Mouse (Mus musculus) macrophage (primary cell): Measurements from ENCODE around the gene Cpne4. TPM values are rescaled to one million over a fixed set of nuclear protein-coding genes. Genes with fewer than 3 reads are reported as not detected.

Experiments used
- H3K27ac ChIP-seq: fragments of 350-480 bp; formaldehyde crosslinking; 2 replicates; pipeline ENCODE4 v1.9.0; 2021
- H3K36me3 ChIP-seq: fragments of 350-480 bp; formaldehyde crosslinking; 2 replicates; pipeline ENCODE4 v1.9.0; 2021; ENCODE audit errors: inconsistent target
- H3K4me3 ChIP-seq: fragments of 350-480 bp; formaldehyde crosslinking; 2 replicates; pipeline ENCODE4 v1.9.0; 2021; ENCODE audit errors: inconsistent target
- H3K79me2 ChIP-seq: fragments of 350-480 bp; formaldehyde crosslinking; 2 replicates; pipeline ENCODE4 v1.9.0; 2021; ENCODE audit errors: inconsistent target
- WGBS: methylation state at CpG from one replicate; pipeline ENCODE4 v1.1.7; 2026; ENCODE audit warnings: inconsistent platforms; ENCODE audit not compliant: missing documents; 5-methylcytosine and 5-hydroxymethylcytosine counted together
- polyA plus RNA-seq: library from polyadenylated mRNA; stranded (reverse); fragments of 250-400 nt; gene quantifications from 3 replicates; pipeline ENCODE4 v1.2.4, GENCODE M21; 2018; ENCODE audit warnings: inconsistent platforms
- total RNA-seq, 78 experiments: library from RNA; depleted of rRNA; stranded (reverse); fragments of 250-400 nt; gene quantifications; 1 replicate in 9 of 78; 2 replicates in 24 of 78; 3 replicates in 43 of 78; 4 replicates in 2 of 78; pipeline ENCODE4 v1.2.4; 2018; ENCODE audit warnings: inconsistent platforms in 56 of 78

Gene Cpne4
- not detected for total RNA-seq (2018; cell fraction: chromatin; rRNA removed)
- not detected for total RNA-seq (2018; cell fraction: cytosol; rRNA removed)
- not detected for total RNA-seq (2018; cell fraction: nucleus; rRNA removed)
- not detected in 3 replicates for polyA plus RNA-seq

DNA sequence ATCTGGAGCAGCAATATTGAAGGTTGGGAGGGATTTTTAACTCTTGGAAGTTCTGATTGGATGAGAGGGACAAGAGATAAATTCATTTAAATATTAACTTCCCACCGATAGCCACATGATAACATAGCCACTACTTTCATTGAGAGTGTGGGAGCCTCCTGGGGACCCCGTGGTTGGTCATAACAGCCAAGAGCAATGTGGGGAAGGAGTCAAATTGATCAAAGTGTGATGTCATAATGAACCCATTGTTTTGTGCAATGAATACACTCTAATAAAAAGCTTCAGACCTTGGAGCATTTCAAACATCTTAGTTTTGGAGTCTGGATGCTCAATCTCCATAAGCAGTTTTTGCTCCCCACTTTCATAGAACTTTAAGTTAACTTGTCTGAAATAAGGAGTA, at the start of gene Cpne4:
Gene Cpne4, plus strand, starts transcription at position 301 of the 400 bp plus-strand sequence.
- WGBS = 97% methylated on average over 2 of the region's 2 CpGs
- no peaks in the 10 kb centered on the region for H3K36me3 ChIP-seq
- no peak within 1 kb of the TSS for H3K27ac ChIP-seq
- H3K79me2 ChIP-seq = no peaks in the 10 kb centered on the region
- H3K4me3 ChIP-seq = no peak within 1 kb of the TSS

DNA sequence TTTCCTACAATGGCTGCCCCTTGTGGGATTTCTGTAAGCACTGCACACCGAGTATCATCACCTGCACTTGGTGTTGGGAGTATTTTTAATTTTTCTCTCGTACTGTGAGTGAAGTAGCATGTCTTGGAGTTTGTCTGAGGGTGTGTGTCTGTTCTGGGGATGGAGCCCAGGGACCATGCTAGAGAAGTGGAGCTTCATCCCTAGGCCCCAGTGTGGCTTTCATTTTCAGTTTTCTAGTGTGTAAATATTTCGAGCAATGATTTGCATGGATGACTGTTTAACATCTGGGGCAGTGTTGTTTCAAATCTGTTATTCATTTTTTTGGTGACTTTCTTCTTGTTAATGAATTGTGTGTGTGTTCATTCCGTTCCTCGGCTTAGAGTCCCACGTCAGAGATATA, 31.9 kb upstream of the Cpne4 start:
- Histone ChIP-seq H3K36me3 (no peaks in the 10 kb centered on the region), H3K27ac (no peak overlapping the region), H3K79me2 (no peaks in the 10 kb centered on the region), H3K4me3 (no peak overlapping the region)
- 94% methylated on average over 6 of the region's 6 CpGs for WGBS

DNA sequence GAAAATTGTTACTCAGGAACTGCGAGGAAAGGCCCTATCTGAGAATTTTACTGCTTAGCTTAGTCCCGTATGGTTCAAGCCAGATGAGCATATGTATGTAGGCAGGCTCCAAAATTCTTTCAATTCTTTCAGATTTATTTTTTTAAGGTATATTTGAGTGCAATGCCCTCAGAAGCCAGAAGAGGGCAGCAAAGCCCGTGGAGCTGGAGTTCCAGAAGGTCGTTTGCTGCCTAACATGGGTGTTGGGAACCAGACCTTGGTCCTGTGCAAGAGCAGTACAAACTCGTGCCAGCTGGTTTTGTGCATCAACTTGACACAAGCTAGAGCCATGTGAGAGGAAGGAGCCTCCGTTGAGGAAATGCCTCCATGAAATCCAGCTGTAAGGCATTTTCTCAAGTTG, 11.6 kb upstream of the Cpne4 start:
- no peak overlapping the region for H3K4me3 ChIP-seq
- H3K27ac ChIP-seq = no peak overlapping the region
- no peaks in the 10 kb centered on the region for H3K36me3 ChIP-seq
- 53% methylated on average over 6 of the region's 6 CpGs for WGBS
- no peaks in the 10 kb centered on the region for H3K79me2 ChIP-seq

DNA sequence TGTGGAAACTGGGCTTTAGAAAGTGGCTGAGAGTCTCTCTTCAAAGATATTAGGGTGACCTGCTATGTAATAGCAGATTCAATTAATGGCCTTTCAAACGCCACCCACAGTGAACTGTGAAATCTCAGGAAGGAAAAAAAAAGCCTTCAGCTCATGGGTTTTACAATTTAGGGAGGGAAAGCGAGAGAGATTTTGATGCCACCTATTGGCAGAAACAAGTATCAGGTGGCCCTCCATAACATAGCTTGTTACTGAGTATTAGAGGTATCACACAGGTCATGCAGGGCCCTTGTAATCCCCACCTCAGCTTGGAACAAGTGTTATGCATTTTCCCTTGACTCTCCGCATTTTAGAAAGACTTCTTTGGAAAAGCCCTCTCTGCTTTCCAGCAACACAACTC, 18.7 kb downstream of the Cpne4 start:
- 24% methylated on average over 3 of the region's 3 CpGs for WGBS
- H3K79me2 ChIP-seq = no peaks in the 10 kb centered on the region
- H3K4me3 ChIP-seq = no peak overlapping the region
- H3K27ac ChIP-seq = no peak overlapping the region
- H3K36me3 ChIP-seq = no peaks in the 10 kb centered on the region

DNA sequence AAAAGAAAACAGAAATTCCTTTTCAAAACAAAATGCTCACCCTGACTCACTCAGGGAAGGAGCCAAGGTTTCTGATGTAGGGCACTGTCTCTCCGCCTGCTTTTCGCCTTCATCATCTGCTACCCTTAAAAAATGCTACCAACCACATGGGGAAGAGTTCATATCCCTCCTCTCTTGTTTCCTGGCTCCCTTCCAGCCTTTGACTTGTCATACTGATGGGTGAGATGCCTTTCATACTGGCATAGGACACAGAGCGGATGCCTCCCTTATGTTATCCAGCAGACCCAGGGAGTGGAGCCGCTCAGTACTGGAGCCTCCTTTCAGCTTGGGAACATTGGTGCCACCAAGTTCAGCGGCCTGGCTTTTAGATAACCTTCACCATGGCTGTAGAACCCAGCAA, 19.4 kb downstream of the Cpne4 start:
- WGBS = 77% methylated on average over 5 of the region's 5 CpGs
- Histone ChIP-seq H3K36me3 (no peaks in the 10 kb centered on the region), H3K4me3 (no peak overlapping the region), H3K27ac (no peak overlapping the region), H3K79me2 (no peaks in the 10 kb centered on the region)

DNA sequence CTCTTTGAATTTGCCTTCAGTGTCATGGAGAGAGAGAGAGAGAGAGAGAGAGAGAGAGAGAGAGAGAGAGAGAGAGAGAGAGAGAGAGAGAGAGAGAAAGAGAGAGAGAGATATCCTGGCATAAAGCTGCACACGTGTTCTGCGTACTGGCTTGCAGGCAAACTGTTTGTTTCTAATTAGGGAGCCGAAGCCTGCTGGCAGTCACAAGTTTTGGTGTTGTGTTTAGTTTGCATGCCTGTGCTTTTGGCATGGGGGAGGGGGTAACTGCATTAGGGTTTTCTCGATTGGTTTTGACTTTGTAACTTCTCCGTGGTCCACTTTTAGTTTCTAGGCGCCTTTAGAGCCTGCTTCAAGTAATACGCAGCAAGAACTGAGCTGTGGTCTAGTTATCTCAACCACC, 20.0 kb downstream of the Cpne4 start:
- Histone ChIP-seq H3K79me2 (no peaks in the 10 kb centered on the region), H3K36me3 (no peaks in the 10 kb centered on the region), H3K27ac (no peak overlapping the region), H3K4me3 (no peak overlapping the region)
- WGBS = 76% methylated on average over 7 of the region's 7 CpGs

DNA sequence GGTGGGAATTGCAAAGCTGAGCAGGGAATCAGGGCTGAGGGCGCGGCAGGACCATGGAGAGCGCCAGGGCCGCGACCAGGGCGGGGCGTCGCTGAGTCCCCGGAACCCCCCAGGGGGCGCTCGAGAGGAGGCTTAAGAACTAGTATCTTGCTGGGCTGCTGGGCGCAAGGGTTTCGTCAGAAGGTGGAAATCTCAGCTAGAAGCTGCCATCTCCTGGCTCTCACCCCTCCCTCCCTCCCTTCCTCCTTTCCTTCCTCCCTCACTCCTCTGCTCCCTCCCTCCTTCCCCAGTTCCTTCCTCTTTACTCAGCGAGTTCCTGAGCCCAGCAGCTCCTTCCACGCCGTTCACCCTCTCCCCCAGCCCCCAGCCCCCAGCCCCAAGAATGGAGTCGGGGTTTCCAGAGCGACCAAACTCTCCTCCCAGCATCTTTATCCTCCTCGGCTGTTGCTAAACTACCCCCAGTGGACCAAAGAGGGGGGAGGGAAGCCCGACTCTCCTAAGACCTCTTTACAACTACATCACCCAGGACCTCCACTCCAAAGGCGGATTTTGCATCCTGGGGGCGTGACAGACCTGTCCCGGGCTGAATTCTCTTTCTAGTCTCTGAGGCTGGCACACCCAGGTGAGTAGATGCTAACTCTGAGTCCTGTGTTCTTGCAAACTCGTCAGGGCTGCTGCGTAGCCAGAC, 22.5 kb downstream of the Cpne4 start:
- no peak overlapping the region for H3K27ac ChIP-seq
- no peaks in the 10 kb centered on the region for H3K79me2 ChIP-seq
- H3K4me3 ChIP-seq = no peak overlapping the region
- WGBS = 3% methylated on average over 23 of the region's 25 CpGs
- no peaks in the 10 kb centered on the region for H3K36me3 ChIP-seq

DNA sequence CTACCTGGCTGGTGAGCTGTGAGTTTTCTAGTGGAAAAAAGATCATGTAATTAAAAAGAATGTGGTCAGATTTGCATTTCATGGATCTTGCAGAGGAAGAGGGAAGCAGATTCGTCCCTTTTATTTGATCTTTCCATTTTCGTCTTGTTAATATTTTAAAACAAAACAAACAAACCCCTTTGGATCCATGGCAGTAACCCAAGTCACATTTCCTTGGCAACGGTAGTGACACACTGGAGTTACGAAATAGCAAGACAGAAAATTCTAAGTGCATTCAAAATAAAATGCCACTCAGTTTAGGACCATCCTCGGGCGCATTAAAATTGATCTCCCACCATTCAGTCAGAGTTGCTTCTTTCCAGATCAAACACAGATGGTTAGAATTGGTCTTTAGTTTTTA, 25.8 kb downstream of the Cpne4 start:
- Histone ChIP-seq H3K4me3 (no peak overlapping the region), H3K27ac (no peak overlapping the region), H3K36me3 (no peaks in the 10 kb centered on the region), H3K79me2 (no peaks in the 10 kb centered on the region)
- 76% methylated on average over 6 of the region's 6 CpGs for WGBS

DNA sequence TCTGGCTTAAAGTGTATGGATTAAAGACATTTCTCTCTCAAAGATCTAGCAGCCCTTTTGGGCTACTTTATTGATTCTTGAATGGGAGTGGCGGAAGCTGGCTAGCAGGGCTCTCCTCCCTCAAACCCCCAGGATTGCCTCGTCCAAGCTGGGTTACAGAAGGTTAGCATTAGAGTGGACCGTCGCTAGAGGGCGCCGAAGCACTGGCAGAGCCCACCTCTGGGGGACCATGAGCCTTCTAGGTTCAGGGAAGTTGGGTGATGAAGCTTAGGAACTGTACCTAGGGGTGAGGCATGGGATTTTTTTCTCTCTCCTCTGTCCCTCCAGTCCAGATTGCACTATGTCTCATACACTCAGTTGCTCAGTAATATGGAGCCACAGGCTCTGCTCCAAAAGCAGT, 27.4 kb downstream of the Cpne4 start:
- Histone ChIP-seq H3K36me3 (no peaks in the 10 kb centered on the region), H3K27ac (no peak overlapping the region), H3K4me3 (no peak overlapping the region), H3K79me2 (no peaks in the 10 kb centered on the region)
- WGBS = 4% methylated on average over 6 of the region's 6 CpGs

DNA sequence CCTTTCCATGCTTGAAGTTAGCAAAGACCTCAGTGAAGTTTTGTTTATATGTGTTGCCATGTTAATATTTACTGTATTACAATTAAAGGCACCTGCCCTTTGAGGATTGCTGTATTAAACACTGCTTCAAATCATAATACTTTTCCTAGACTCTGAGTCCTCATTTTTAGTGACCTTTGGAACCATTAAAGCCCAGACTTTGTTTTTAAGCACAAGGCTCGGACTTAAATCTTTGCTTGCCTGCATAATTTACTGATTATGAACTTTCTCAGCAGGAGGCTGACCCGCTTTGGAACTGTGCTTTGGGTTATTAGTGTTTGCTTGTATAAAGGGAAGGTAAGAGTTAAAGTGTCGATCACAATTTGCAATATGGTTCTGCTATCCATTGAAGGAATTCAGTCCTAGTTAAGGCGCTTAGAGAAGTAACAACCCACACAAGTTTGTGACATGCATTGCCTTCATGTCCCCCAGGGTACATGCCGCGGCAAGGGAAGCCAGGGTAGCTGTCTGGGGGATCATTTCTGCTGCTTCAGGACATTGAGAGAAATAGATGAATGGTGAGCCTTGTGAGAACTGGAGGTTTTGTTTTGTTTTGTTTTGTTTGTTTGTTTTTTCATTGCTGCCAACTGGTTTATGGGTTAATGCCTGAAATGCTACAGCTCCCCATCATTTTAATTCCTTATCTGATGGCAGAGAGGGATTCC, 35.0 kb downstream of the Cpne4 start:
- no peak overlapping the region for H3K4me3 ChIP-seq
- 76% methylated on average over 6 of the region's 6 CpGs for WGBS
- no peak overlapping the region for H3K27ac ChIP-seq
- H3K79me2 ChIP-seq = no peaks in the 10 kb centered on the region
- no peaks in the 10 kb centered on the region for H3K36me3 ChIP-seq

DNA sequence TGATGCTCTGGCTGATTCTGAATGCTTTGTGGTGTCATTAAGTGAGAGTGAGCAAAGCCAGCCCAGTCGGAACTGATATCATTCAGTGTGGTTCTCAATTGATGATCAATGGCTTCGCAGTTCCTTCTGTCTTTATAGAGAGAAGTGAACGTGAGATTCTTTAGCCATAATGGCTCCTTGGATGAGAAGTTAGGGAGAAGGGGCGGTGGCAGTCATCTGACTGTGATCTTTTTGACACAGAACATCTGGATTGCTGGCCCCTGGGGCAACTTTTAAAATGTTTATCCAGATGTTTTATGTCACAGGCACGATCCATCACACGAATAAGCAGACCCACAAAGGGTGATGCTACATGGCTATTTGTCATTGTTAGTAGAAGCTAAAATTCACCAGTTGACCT, 35.6 kb downstream of the Cpne4 start:
- Histone ChIP-seq H3K27ac (no peak overlapping the region), H3K4me3 (no peak overlapping the region), H3K36me3 (no peaks in the 10 kb centered on the region), H3K79me2 (no peaks in the 10 kb centered on the region)
- WGBS = 78% methylated on average over 6 of the region's 6 CpGs

DNA sequence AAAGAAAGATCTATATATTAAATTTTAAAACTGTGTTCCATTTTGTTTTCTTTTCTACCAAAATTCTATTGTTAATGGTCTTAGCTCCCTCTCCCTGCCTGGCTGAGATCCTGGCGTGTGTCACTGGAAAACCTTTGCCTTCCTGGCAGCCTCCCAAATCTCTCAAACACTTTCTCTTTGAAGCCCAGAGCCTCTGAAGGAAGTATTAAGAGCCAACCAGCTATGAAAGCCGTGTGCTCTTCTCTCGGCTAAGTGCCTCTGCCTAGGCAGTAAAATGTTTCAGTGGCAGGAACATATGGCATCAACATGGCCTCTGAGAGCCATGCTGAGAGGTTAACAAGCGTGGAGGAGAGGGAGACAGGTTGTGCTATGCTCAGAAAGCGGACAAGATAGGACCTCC, 47.5 kb downstream of the Cpne4 start:
- Histone ChIP-seq H3K4me3 (no peak overlapping the region), H3K79me2 (no peaks in the 10 kb centered on the region), H3K36me3 (no peaks in the 10 kb centered on the region), H3K27ac (no peak overlapping the region)
- 56% methylated on average over 5 of the region's 5 CpGs for WGBS

DNA sequence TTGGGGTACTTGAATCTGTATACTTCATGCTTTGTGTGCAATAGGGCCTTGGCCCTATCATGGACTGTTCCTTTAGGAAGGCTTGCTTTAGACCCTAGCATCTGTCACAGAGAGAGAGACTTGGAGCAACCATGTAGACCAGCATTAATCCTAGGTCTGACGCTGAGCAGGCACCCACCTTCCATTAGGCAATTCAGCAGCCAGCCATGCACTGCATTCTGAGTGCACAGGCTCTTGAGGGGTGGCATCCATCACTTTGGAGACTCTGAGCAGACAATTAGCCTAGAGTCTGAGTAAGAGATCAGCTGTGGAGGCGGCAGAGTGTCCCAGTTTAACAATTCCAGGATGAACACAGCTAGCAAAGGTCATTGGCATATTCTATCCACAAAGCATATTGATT, 47.9 kb downstream of the Cpne4 start:
- no peak overlapping the region for H3K27ac ChIP-seq
- H3K36me3 ChIP-seq = no peaks in the 10 kb centered on the region
- H3K4me3 ChIP-seq = no peak overlapping the region
- no peaks in the 10 kb centered on the region for H3K79me2 ChIP-seq
- 60% methylated on average over 2 of the region's 2 CpGs for WGBS

DNA sequence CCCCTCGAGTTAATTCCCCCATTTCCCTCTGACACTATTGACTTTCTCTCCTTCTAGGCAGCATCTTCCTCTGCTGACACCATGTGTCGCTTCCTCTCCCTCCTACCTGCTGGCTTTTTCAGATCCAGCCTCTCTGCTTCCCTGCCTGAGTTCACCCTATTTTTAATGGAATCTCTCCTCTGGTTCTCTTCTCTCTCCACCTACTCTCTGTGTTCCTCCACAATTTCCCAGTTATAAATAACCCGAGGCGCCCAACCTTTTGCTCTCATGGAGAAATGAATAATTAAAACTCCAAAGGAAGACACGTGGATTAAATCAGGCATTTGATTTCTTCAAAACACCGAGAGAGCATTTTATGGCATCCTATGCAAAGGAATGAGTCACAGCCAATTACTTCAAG, 65.4 kb downstream of the Cpne4 start:
- 66% methylated on average over 6 of the region's 6 CpGs for WGBS
- no peak overlapping the region for H3K4me3 ChIP-seq
- no peak overlapping the region for H3K27ac ChIP-seq
- H3K36me3 ChIP-seq = no peaks in the 10 kb centered on the region
- H3K79me2 ChIP-seq = no peaks in the 10 kb centered on the region

DNA sequence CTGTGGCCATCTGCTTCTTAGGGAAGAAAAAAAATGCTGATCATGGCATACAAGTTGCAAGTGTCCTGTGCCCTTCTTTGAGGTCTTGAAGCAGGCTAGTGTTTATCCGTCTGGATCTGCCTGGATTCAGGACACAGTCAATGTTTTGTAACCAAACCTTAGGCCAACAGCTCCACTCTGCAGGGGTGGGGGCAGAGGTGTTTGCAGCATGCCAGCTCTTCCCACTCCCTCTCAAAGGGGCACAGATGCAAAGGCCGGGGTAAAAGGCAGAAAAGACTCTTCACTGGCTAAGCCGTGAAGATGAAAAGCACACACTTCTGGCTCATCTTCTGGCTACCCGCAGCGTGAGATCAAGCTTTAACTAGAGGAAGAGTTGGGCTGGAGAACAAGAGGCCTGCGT, 69.6 kb downstream of the Cpne4 start:
- 86% methylated on average over 6 of the region's 6 CpGs for WGBS

More for the DNA sequence above, 69.6 kb downstream of the Cpne4 start:
- H3K36me3 ChIP-seq = no peaks in the 10 kb centered on the region
- H3K79me2 ChIP-seq = no peaks in the 10 kb centered on the region
- no peak overlapping the region for H3K4me3 ChIP-seq
- H3K27ac ChIP-seq = no peak overlapping the region
